Mouse (Mus musculus): Measurements from ENCODE around the gene Dgat2.

DNA sequence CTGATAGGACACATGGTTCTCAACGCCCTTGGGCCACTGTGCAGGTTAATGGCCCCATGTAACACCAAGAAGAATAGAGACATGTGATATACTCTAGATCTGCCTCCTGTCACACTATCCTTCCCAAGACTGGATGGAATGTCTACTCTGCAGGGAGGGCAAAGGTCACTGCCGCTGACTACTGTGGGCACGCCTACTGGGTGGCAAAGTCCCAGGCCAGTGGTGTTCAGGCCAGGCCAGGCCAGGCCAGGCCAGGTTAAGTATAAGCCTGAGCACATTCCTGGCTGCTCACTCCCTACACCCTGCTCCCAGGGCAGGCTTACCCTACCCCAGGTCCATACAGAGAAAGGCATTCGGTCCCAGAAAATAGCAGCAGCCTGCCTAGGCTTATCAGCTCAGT is 21.0 kb downstream of the Dgat2 start:
- TF ChIP-seq POLR2A (IDR thresholded peaks at IDR 0.05; ENCODE audit: insufficient read depth, low read length) (no peak), CTCF (IDR thresholded peaks at IDR 0.05; ENCODE audit: low read depth, low read length) (no peak), EP300 (IDR thresholded peaks at IDR 0.05; ENCODE audit: insufficient read depth, low read depth, low read length) (no peak)

All from ES-Bruce4 (cell line).